Mouse (Mus musculus) CH12.LX (cell line): ENCODE measurements around the gene Atrnl1.

Experiments used
- NRF1 ChIP-seq: IDR thresholded peaks from 2 replicates; pipeline ENCODE4 v1.6.1; 2014; ENCODE audit warnings: low read depth, mild to moderate bottlenecking, inconsistent platforms, low read length, improper control_type of control experiment, moderate library complexity
- USF1 ChIP-seq: IDR thresholded peaks from 2 replicates; pipeline ENCODE4 v1.6.1; 2014; ENCODE audit warnings: low read depth, mild to moderate bottlenecking, inconsistent platforms, low read length, improper control_type of control experiment

GRCm38 (mm10) chr19:57817736-57818135, 206.9 kb downstream of the Atrnl1 start:
- no peak for TF ChIP-seq NRF1
- no peak for TF ChIP-seq USF1
